Mouse (Mus musculus): ENCODE measurements around the gene Cd3e.

The Cd3e gene

GRCm38 (mm10) chr9:45009180-45010078, at the start of gene Cd3e:
Gene Cd3e, minus strand, starts transcription at chr9:45009627.
- 87% methylated on average over 19 of the region's 19 CpGs for WGBS

GRCm38 (mm10) chr9:45058304-45058940, 49.0 kb upstream of the Cd3e start:
- 55% methylated on average over 5 of the region's 5 CpGs for WGBS

- under 1% methylated on average over 33 of the region's 33 CpGs for WGBS
These were observed 45.8 kb upstream of the Cd3e start, which contains the start of gene Mpzl3 for GRCm38 (mm10) chr9:45055082-45055713. Gene Mpzl3, plus strand, starts transcription at chr9:45055186.

- 86% methylated on average over 2 of the region's 2 CpGs for WGBS
These were observed 40.9 kb upstream of the Cd3e start for GRCm38 (mm10) chr9:45050301-45050700.

- 79% methylated on average over 1 of the region's 1 CpGs for WGBS
These were observed 40.3 kb upstream of the Cd3e start for GRCm38 (mm10) chr9:45049731-45050130.

GRCm38 (mm10) chr9:45048511-45048910, 39.1 kb upstream of the Cd3e start:
- WGBS, result 21% methylated on average over 4 of the region's 4 CpGs

- WGBS, result 88% methylated on average over 16 of the region's 16 CpGs
These were observed 37.5 kb upstream of the Cd3e start for GRCm38 (mm10) chr9:45046973-45047372.

- 2% methylated on average over 10 of the region's 10 CpGs for WGBS
These were observed 33.5 kb upstream of the Cd3e start for GRCm38 (mm10) chr9:45042947-45043346.

- WGBS, result 10% methylated on average over 20 of the region's 20 CpGs
These were observed 32.8 kb upstream of the Cd3e start for GRCm38 (mm10) chr9:45042056-45042720.

- WGBS, result 36% methylated on average over 17 of the region's 17 CpGs
These were observed 31.9 kb upstream of the Cd3e start for GRCm38 (mm10) chr9:45041131-45041838.

- WGBS, result 17% methylated on average over 14 of the region's 14 CpGs
These were observed 30.8 kb upstream of the Cd3e start for GRCm38 (mm10) chr9:45040066-45040845.

- 64% methylated on average over 5 of the region's 5 CpGs for WGBS
These were observed 30.1 kb upstream of the Cd3e start, which contains the start of gene Mpzl2 for GRCm38 (mm10) chr9:45039499-45039898. Gene Mpzl2, plus strand, starts transcription at chr9:45039799.

GRCm38 (mm10) chr9:45037803-45038202, 28.4 kb upstream of the Cd3e start:
- 81% methylated on average over 1 of the region's 1 CpGs for WGBS

GRCm38 (mm10) chr9:45034526-45034925, 25.1 kb upstream of the Cd3e start:
- 90% methylated on average over 3 of the region's 3 CpGs for WGBS

GRCm38 (mm10) chr9:45032261-45032660, 22.8 kb upstream of the Cd3e start:
- WGBS, result 45% methylated on average over 2 of the region's 2 CpGs

GRCm38 (mm10) chr9:45030341-45030740, 20.9 kb upstream of the Cd3e start:
- WGBS, result 79% methylated on average over 6 of the region's 6 CpGs

GRCm38 (mm10) chr9:45027376-45027775, 17.9 kb upstream of the Cd3e start:
- WGBS, result 48% methylated on average over 8 of the region's 8 CpGs

- 84% methylated on average over 2 of the region's 2 CpGs for WGBS
These were observed 14.8 kb upstream of the Cd3e start for GRCm38 (mm10) chr9:45024187-45024586.

- WGBS, result 62% methylated on average over 3 of the region's 3 CpGs
These were observed 14.2 kb upstream of the Cd3e start for GRCm38 (mm10) chr9:45023638-45024037.

- 15% methylated on average over 3 of the region's 3 CpGs for WGBS
These were observed 13.4 kb upstream of the Cd3e start for GRCm38 (mm10) chr9:45022800-45023199.

Data from cerebral cortex, adult 2 months (tissue).